Mouse (Mus musculus) small intestine, adult 2 months (tissue): ENCODE results near the gene Inafm1.

ENCODE experiments used
- CTCF ChIP-seq: fragments of 200-500 bp; IDR thresholded peaks from 2 replicates; pipeline ENCODE4 v1.5.1; 2012; ENCODE audit warnings: low read depth, mild to moderate bottlenecking, control low read depth, inconsistent platforms, low read length, moderate library complexity, mixed read lengths; ENCODE audit not compliant: insufficient replicate concordance, insufficient read length; ENCODE audit errors: extremely low read depth
- POLR2A ChIP-seq: fragments of 200-500 bp; IDR thresholded peaks from 2 replicates; pipeline ENCODE4 v1.6.1; 2012; ENCODE audit warnings: low read depth, mild to moderate bottlenecking, control low read depth, inconsistent platforms, low read length, moderate library complexity

GRCm38 (mm10) chr7:16273766-16274140 is 336 bp upstream of the Inafm1 start:
- TF ChIP-seq CTCF, result no peak
- TF ChIP-seq POLR2A, result no peak
